Mouse (Mus musculus): ENCODE data around the gene Pafah1b3. TPM values are rescaled to one million over a fixed set of nuclear protein-coding genes. Genes with fewer than 3 reads are reported as not detected.

Pafah1b3 gene
- polyA plus RNA-seq, 1 experiment from 2014 or later: 679 TPM

DNA sequence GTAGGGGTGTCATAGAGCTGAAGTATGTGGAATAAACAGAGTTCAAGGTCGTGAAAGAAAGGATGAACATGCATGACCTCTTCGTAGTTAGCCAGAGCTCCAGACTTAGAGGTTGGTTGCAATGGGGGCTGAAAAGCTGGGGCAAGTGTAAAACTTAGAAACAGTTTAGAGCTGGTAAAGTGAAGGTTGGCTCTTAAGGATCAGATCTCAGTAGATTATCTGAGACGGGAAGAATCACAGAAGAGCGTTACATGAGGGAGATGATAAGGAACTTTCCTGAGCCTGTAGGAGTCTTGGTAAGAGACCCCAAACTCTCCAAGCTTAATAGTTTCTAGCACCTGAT, 19.8 kb downstream of the Pafah1b3 start:
- ATAC-seq (replicated peaks): no peak
- Histone ChIP-seq H3K36me3 (replicated peaks) (0 out of 2 replicates have a peak, but pooled peaks cover 3% of the 10 kb centered on the region), H3K4me2 (peak overlapping the region; percentile 90), H3K9ac (peak overlapping the region; percentile 72), H3K9me3 (no peaks in the 10 kb centered on the region), H3K4me3 (peak overlapping the region; percentile 83), H3K27me3 (replicated peaks) (no peaks in the 10 kb centered on the region), H3K27ac (peak overlapping the region; percentile 99), H3K4me1 (peaks cover 62% of the 10 kb centered on the region)
- 16% methylated on average over 4 of the region's 4 CpGs for WGBS

DNA sequence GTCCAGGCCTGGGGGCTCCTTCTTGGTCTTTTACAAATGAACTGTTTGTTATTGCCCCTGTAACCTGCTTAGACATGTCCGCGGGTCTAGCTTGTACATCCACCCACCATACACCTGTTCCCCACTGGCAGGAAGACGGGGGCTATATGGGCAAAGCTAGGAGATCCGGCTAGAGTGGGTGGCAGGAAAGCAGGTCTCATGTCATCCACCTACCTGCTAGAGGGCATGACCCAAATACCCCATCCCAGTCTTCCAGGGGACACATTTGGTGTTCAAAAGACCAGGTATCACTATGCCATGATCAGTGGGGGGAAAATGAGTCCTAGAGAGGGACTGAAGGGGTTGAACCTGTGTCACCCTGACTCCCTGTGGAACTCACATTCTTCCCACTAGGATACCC, 20.4 kb downstream of the Pafah1b3 start:
- Histone ChIP-seq H3K36me3 (replicated peaks) (0 out of 2 replicates have a peak, but pooled peaks cover 3% of the 10 kb centered on the region), H3K4me2 (peak overlapping the region; percentile 90), H3K4me3 (peak overlapping the region; percentile 83), H3K27me3 (replicated peaks) (no peaks in the 10 kb centered on the region), H3K4me1 (peaks cover 61% of the 10 kb centered on the region), H3K9me3 (no peaks in the 10 kb centered on the region), H3K9ac (peak overlapping the region; percentile 72; the same call in 1 of the 2 replicates), H3K27ac (peak overlapping the region; percentile 99; the same call in 1 of the 2 replicates)
- 93% methylated on average over 4 of the region's 4 CpGs for WGBS
- ATAC-seq (replicated peaks): no peak

DNA sequence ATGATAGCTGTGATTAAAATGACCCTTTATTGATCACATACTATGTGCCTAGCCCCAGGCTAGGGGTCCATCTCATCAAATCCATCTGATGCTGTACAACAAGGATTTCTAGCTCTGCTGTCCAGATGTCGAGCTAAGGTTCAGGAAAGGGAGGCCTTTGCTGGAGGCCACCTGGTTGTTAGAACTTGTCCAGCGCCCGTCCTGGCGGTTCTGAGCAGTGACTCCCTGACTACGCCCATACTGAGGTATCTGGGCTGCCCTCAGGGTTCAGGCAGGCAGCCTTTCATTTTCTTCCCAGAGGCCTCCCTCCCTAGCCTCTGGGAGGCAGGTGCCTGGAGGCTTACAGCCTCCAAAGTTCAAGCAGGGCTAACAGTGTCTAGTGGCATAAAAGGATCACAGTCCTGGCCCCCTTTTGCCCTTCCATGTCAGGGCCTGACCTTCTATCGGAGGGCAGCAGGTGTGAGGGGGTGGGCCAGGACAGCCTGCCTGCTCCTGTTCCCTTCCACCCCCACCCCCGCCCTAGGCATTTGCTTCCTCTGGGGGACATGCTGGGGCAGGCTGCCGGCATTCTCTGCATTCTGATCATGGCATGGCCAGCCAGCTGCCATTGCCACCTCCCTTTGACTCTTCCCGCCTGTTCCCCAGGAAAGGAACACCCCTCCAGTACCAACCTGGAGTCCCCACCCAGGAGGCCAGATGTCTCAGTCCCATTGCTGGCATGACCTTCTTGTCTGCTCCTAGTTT, 22.1 kb downstream of the Pafah1b3 start:
- Histone ChIP-seq H3K27me3 (replicated peaks) (no peaks in the 10 kb centered on the region), H3K9ac (peak overlapping the region; percentile 23), H3K4me1 (peaks cover 52% of the 10 kb centered on the region), H3K36me3 (replicated peaks) (0 out of 2 replicates have a peak, but pooled peaks cover 3% of the 10 kb centered on the region), H3K4me3 (no peak overlapping the region), H3K9me3 (no peaks in the 10 kb centered on the region), H3K27ac (no peak overlapping the region), H3K4me2 (peak overlapping the region; percentile 10; the same call in 1 of the 2 replicates)
- WGBS: 62% methylated on average over 9 of the region's 9 CpGs
- ATAC-seq (replicated peaks): no peak

- peaks cover 52% of the 10 kb centered on the region for H3K4me1 ChIP-seq
- ATAC-seq (replicated peaks): no peak
- H3K27ac ChIP-seq: no peak overlapping the region
- H3K4me3 ChIP-seq: no peak overlapping the region
- no peak overlapping the region for H3K4me2 ChIP-seq
- no peaks in the 10 kb centered on the region for H3K9me3 ChIP-seq
- WGBS: 88% methylated on average over 3 of the region's 3 CpGs
- no peaks in the 10 kb centered on the region for H3K27me3 ChIP-seq (replicated peaks)
- H3K36me3 ChIP-seq (replicated peaks): 0 out of 2 replicates have a peak, but pooled peaks cover 3% of the 10 kb centered on the region
- no peak overlapping the region; the same call in 1 of the 2 replicates for H3K9ac ChIP-seq
Measured at GRCm38 (mm10) chr7:25274996-25275395, 22.8 kb downstream of the Pafah1b3 start.

DNA sequence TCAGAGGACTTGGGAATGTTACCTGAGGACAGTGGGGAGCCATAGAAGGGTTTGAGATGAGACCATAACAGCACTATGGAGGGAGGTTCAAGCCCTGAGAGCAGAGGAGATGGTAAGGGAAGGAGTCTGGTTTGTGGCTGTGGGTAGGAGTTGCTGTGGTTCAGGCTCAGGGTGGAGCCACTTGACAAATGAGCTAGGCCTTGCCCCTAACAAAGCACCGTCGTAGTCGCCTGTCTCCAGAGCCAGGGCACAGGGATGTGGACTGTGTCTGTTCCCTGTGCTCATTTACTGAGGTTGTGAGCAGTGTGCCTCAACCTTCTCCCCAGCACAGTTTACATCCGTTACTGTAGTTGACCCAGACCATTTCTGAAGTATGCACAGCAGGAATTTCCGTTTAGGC, 23.2 kb downstream of the Pafah1b3 start:
- no peak for ATAC-seq (replicated peaks)
- peaks cover 52% of the 10 kb centered on the region for H3K4me1 ChIP-seq
- no peak overlapping the region for H3K4me3 ChIP-seq
- H3K9ac ChIP-seq: no peak overlapping the region
- H3K9me3 ChIP-seq: no peaks in the 10 kb centered on the region
- 71% methylated on average over 5 of the region's 5 CpGs for WGBS
- no peaks in the 10 kb centered on the region for H3K27me3 ChIP-seq (replicated peaks)
- H3K4me2 ChIP-seq: no peak overlapping the region
- no peak overlapping the region for H3K27ac ChIP-seq
- 0 out of 2 replicates have a peak, but pooled peaks cover 3% of the 10 kb centered on the region for H3K36me3 ChIP-seq (replicated peaks)

GRCm38 (mm10) chr7:25273259-25274241, 24.2 kb downstream of the Pafah1b3 start:
- H3K36me3 ChIP-seq (replicated peaks): 0 out of 2 replicates have a peak, but pooled peaks cover 3% of the 10 kb centered on the region
- H3K27me3 ChIP-seq (replicated peaks): no peaks in the 10 kb centered on the region
- H3K4me3 ChIP-seq: no peak overlapping the region
- 92% methylated on average over 22 of the region's 22 CpGs for WGBS
- no peak overlapping the region for H3K9ac ChIP-seq
- no peak overlapping the region for H3K27ac ChIP-seq
- no peak for ATAC-seq (replicated peaks)
- no peak overlapping the region for H3K4me2 ChIP-seq
- H3K9me3 ChIP-seq: no peaks in the 10 kb centered on the region
- H3K4me1 ChIP-seq: peaks cover 59% of the 10 kb centered on the region

- Histone ChIP-seq H3K9me3 (no peaks in the 10 kb centered on the region), H3K4me2 (no peak overlapping the region), H3K4me1 (peaks cover 54% of the 10 kb centered on the region), H3K36me3 (replicated peaks) (0 out of 2 replicates have a peak, but pooled peaks cover 3% of the 10 kb centered on the region), H3K27me3 (replicated peaks) (no peaks in the 10 kb centered on the region), H3K9ac (no peak overlapping the region), H3K27ac (no peak overlapping the region), H3K4me3 (no peak overlapping the region)
- ATAC-seq (replicated peaks): no peak
- 89% methylated on average over 38 of the region's 38 CpGs for WGBS
Measured at GRCm38 (mm10) chr7:25272445-25273258, 25.1 kb downstream of the Pafah1b3 start.

- 0 out of 2 replicates have a peak, but pooled peaks cover 3% of the 10 kb centered on the region for H3K36me3 ChIP-seq (replicated peaks)
- peaks cover 53% of the 10 kb centered on the region for H3K4me1 ChIP-seq
- H3K27me3 ChIP-seq (replicated peaks): no peaks in the 10 kb centered on the region
- no peak overlapping the region for H3K9ac ChIP-seq
- no peaks in the 10 kb centered on the region for H3K9me3 ChIP-seq
- WGBS: 89% methylated on average over 30 of the region's 30 CpGs
- no peak overlapping the region for H3K4me2 ChIP-seq
- no peak overlapping the region for H3K27ac ChIP-seq
- ATAC-seq (replicated peaks): no peak
- H3K4me3 ChIP-seq: no peak overlapping the region
Measured at GRCm38 (mm10) chr7:25271651-25272444, 25.9 kb downstream of the Pafah1b3 start.

- peaks cover 51% of the 10 kb centered on the region for H3K4me1 ChIP-seq
Measured at GRCm38 (mm10) chr7:25270652-25271633, 26.8 kb downstream of the Pafah1b3 start.

GRCm38 (mm10) chr7:25269545-25270271, 28.1 kb downstream of the Pafah1b3 start:
- Histone ChIP-seq H3K9me3 (no peaks in the 10 kb centered on the region), H3K4me1 (peaks cover 39% of the 10 kb centered on the region), H3K27me3 (replicated peaks) (no peaks in the 10 kb centered on the region), H3K36me3 (replicated peaks) (no peaks in the 10 kb centered on the region), H3K4me3 (peak overlapping the region; percentile 85), H3K4me2 (peak overlapping the region; percentile 85), H3K27ac (no peak overlapping the region), H3K9ac (peak overlapping the region; percentile 94)
- 81% methylated on average over 8 of the region's 8 CpGs for WGBS
- ATAC-seq (replicated peaks): no peak

More at GRCm38 (mm10) chr7:25270652-25271633, 26.8 kb downstream of the Pafah1b3 start:
- H3K9me3 ChIP-seq: no peaks in the 10 kb centered on the region
- WGBS: 91% methylated on average over 35 of the region's 35 CpGs
- H3K27me3 ChIP-seq (replicated peaks): no peaks in the 10 kb centered on the region
- H3K27ac ChIP-seq: no peak overlapping the region
- H3K36me3 ChIP-seq (replicated peaks): 0 out of 2 replicates have a peak, but pooled peaks cover 3% of the 10 kb centered on the region
- ATAC-seq (replicated peaks): no peak
- H3K9ac ChIP-seq: no peak overlapping the region
- no peak overlapping the region for H3K4me3 ChIP-seq
- no peak overlapping the region; the same call in 1 of the 2 replicates for H3K4me2 ChIP-seq

Data from midbrain, embryonic 15.5 days (tissue).